Mouse (Mus musculus): ENCODE measurements around the gene Nfatc3. TPM values are rescaled to one million over a fixed set of nuclear protein-coding genes. Genes with fewer than 3 reads are reported as not detected.

Gene Nfatc3
- polyA plus RNA-seq, 2 experiments: 2.6 to 10.2 TPM

DNA sequence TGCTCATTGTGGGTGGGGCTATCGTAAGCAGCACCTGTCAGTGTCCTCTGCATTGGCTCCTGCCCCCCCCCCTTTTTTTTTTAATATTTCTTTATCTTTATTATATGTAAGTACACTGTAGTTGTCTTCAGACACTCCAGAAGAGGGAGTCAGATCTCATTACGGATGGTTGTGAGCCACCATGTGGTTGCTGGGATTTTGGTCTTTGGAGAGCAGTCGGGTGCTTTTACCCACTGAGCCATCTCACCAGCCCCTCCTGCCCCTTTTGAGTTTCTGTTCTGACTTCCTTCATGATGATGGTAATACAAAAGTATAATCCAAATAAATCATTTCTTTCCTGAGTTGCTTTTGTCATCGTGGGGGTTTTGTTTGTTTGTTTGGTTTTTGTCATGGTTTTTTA, 43.7 kb downstream of the Nfatc3 start:
- Histone ChIP-seq H3K27me3 (ENCODE audit: control insufficient read depth, insufficient read depth, low read length) (no peaks in the 10 kb centered on the region), H3K4me2 (ENCODE audit: low read depth) (no peak overlapping the region), H3K4me3 (ENCODE audit: insufficient read depth in 1 of 2, low read depth in 2 of 2, low read length in 2 of 2) (no peak overlapping the region), H3K9me3 (ENCODE audit: control insufficient read depth, low read length) (no peaks in the 10 kb centered on the region), H3K36me3 (replicated peaks; ENCODE audit: control insufficient read depth, insufficient read depth, low read depth) (peaks cover 17% of the 10 kb centered on the region), H3K9ac (replicated peaks) (no peak overlapping the region), H3K4me1 (replicated peaks; ENCODE audit: control insufficient read depth in 2 of 2, insufficient read depth in 2 of 2, low read length in 1 of 2) (no peaks in the 10 kb centered on the region), H3K27ac (no peak overlapping the region)
- ATAC-seq (ENCODE audit: insufficient read depth) (no peak), DNase-seq (ENCODE audit: low read depth in 3 of 3, low spot score in 3 of 3) (no peak)
- 82% methylated on average over 4 of the region's 4 CpGs for WGBS (ENCODE audit: insufficient replicate concordance)
- TF ChIP-seq CTCF (IDR thresholded peaks at IDR 0.05; ENCODE audit: low read depth) (no peak), EP300 (IDR thresholded peaks at IDR 0.05; ENCODE audit: low read depth) (no peak)

- Histone ChIP-seq H3K4me1 (replicated peaks; ENCODE audit: control insufficient read depth in 2 of 2, insufficient read depth in 2 of 2, low read length in 1 of 2) (no peaks in the 10 kb centered on the region), H3K9ac (replicated peaks) (no peak overlapping the region), H3K9me3 (ENCODE audit: control insufficient read depth, low read length) (no peaks in the 10 kb centered on the region), H3K36me3 (replicated peaks; ENCODE audit: control insufficient read depth, insufficient read depth, low read depth) (peaks cover 30% of the 10 kb centered on the region), H3K4me2 (ENCODE audit: low read depth) (no peak overlapping the region), H3K27me3 (ENCODE audit: control insufficient read depth, insufficient read depth, low read length) (no peaks in the 10 kb centered on the region), H3K27ac (no peak overlapping the region), H3K4me3 (ENCODE audit: insufficient read depth in 1 of 2, low read depth in 2 of 2, low read length in 2 of 2) (no peak overlapping the region)
- ATAC-seq (ENCODE audit: insufficient read depth) (no peak), DNase-seq (ENCODE audit: low read depth in 3 of 3, low spot score in 3 of 3) (no peak)
- TF ChIP-seq EP300 (IDR thresholded peaks at IDR 0.05; ENCODE audit: low read depth) (no peak), CTCF (IDR thresholded peaks at IDR 0.05; ENCODE audit: low read depth) (no peak)
- WGBS (ENCODE audit: insufficient replicate concordance): 53% methylated on average over 2 of the region's 2 CpGs
Measured at GRCm38 (mm10) chr8:106103888-106104287, 45.2 kb downstream of the Nfatc3 start.

DNA sequence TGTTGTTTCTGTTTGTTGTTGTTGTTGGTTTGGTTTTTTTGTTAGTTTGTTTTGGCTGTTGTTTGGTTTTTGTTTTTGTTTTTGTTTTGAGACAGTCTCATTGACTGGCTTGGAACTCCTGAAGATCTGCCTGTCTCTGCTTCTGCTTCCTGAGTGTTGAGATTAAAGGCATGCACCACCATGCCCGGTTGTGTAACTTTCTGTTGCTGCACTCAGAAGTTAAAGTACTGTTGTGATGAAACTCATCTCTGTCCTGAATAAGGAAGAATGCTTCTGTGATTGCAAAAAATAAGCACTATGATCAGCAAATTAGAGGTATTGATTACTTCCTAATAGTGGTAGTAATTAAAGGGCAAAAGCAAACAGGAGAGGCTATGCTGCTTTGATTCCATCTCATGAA, 47.6 kb downstream of the Nfatc3 start:
- no peaks in the 10 kb centered on the region for H3K9me3 ChIP-seq (ENCODE audit: control insufficient read depth, low read length)
- H3K4me2 ChIP-seq (ENCODE audit: low read depth): no peak overlapping the region
- H3K36me3 ChIP-seq (replicated peaks; ENCODE audit: control insufficient read depth, insufficient read depth, low read depth): peaks cover 32% of the 10 kb centered on the region
- H3K9ac ChIP-seq (replicated peaks): no peak overlapping the region
- H3K27me3 ChIP-seq (ENCODE audit: control insufficient read depth, insufficient read depth, low read length): no peaks in the 10 kb centered on the region
- 47% methylated on average over 1 of the region's 1 CpGs for WGBS (ENCODE audit: insufficient replicate concordance)
- TF ChIP-seq CTCF (IDR thresholded peaks at IDR 0.05; ENCODE audit: low read depth): no peak
- no peak for TF ChIP-seq EP300 (IDR thresholded peaks at IDR 0.05; ENCODE audit: low read depth)
- DNase-seq (ENCODE audit: low read depth in 3 of 3, low spot score in 3 of 3) (no peak), ATAC-seq (ENCODE audit: insufficient read depth) (no peak)
- no peaks in the 10 kb centered on the region for H3K4me1 ChIP-seq (replicated peaks; ENCODE audit: control insufficient read depth in 2 of 2, insufficient read depth in 2 of 2, low read length in 1 of 2)
- H3K4me3 ChIP-seq (ENCODE audit: insufficient read depth in 1 of 2, low read depth in 2 of 2, low read length in 2 of 2): no peak overlapping the region
- H3K27ac ChIP-seq: no peak overlapping the region

DNA sequence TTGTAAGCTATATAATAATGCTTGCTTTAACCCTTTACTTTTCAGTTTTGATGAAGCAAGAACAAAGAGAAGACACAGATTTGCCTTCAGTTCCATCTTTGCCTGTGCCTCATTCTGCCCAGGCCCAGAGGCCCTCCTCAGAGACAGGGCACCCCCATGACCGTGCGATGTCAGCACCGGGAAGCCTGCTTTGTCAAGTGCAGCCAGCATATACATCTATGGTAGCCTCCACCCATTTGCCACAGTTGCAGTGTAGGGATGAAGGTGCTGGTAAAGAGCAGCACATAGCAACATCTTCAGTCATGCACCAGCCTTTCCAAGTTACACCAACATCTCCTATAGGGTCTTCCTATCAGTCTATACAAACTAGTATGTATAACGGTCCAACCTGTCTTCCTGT, 49.4 kb downstream of the Nfatc3 start:
- Histone ChIP-seq H3K27me3 (ENCODE audit: control insufficient read depth, insufficient read depth, low read length) (no peaks in the 10 kb centered on the region), H3K27ac (no peak overlapping the region), H3K4me2 (ENCODE audit: low read depth) (no peak overlapping the region), H3K36me3 (replicated peaks; ENCODE audit: control insufficient read depth, insufficient read depth, low read depth) (peaks cover 32% of the 10 kb centered on the region), H3K9ac (replicated peaks) (no peak overlapping the region), H3K4me3 (ENCODE audit: insufficient read depth in 1 of 2, low read depth in 2 of 2, low read length in 2 of 2) (no peak overlapping the region), H3K9me3 (ENCODE audit: control insufficient read depth, low read length) (no peaks in the 10 kb centered on the region), H3K4me1 (replicated peaks; ENCODE audit: control insufficient read depth in 2 of 2, insufficient read depth in 2 of 2, low read length in 1 of 2) (no peaks in the 10 kb centered on the region)
- 96% methylated on average over 4 of the region's 4 CpGs for WGBS (ENCODE audit: insufficient replicate concordance)
- ATAC-seq (ENCODE audit: insufficient read depth) (no peak), DNase-seq (ENCODE audit: low read depth in 3 of 3, low spot score in 3 of 3) (no peak)
- TF ChIP-seq EP300 (IDR thresholded peaks at IDR 0.05; ENCODE audit: low read depth) (no peak), CTCF (IDR thresholded peaks at IDR 0.05; ENCODE audit: low read depth) (no peak)

- no peak for DNase-seq (ENCODE audit: low read depth in 3 of 3, low spot score in 3 of 3)
- ATAC-seq (ENCODE audit: insufficient read depth): no peak
- Histone ChIP-seq H3K4me1 (replicated peaks; ENCODE audit: control insufficient read depth in 2 of 2, insufficient read depth in 2 of 2, low read length in 1 of 2) (no peaks in the 10 kb centered on the region), H3K27me3 (ENCODE audit: control insufficient read depth, insufficient read depth, low read length) (no peaks in the 10 kb centered on the region), H3K4me2 (ENCODE audit: low read depth) (no peak overlapping the region), H3K36me3 (replicated peaks; ENCODE audit: control insufficient read depth, insufficient read depth, low read depth) (peaks cover 32% of the 10 kb centered on the region), H3K9me3 (ENCODE audit: control insufficient read depth, low read length) (no peaks in the 10 kb centered on the region), H3K27ac (no peak overlapping the region), H3K4me3 (ENCODE audit: insufficient read depth in 1 of 2, low read depth in 2 of 2, low read length in 2 of 2) (no peak overlapping the region), H3K9ac (replicated peaks) (no peak overlapping the region)
- 88% methylated on average over 3 of the region's 3 CpGs for WGBS (ENCODE audit: insufficient replicate concordance)
- no peak for TF ChIP-seq CTCF (IDR thresholded peaks at IDR 0.05; ENCODE audit: low read depth)
- no peak for TF ChIP-seq EP300 (IDR thresholded peaks at IDR 0.05; ENCODE audit: low read depth)
Measured at GRCm38 (mm10) chr8:106108729-106109128, 50.1 kb downstream of the Nfatc3 start.

All from liver, embryonic 14.5 days (tissue).